Mouse (Mus musculus): ENCODE results near the gene Col18a1.

GRCm38 (mm10) chr10:77210666-77211065 is 44.3 kb upstream of the Col18a1 start:
- TF ChIP-seq CTCF (IDR thresholded peaks at IDR 0.05; ENCODE audit: extremely low read depth, insufficient read length, insufficient replicate concordance, low read depth, low read length) = no peak
- TF ChIP-seq POLR2A (IDR thresholded peaks at IDR 0.05; ENCODE audit: low read depth, low read length) = no peak

Measured in small intestine, adult 2 months (tissue).